Mouse (Mus musculus) spleen, embryonic (tissue): ENCODE data around the gene Plxnc1.

Experiments used
- CTCF ChIA-PET: fragments of 350-600 bp; sonication (Branson Sonifier 250); formaldehyde crosslinking; loops from one replicate; lab custom pipeline; 2022; lab: Charles Lee

Gene Plxnc1

GRCm38 (mm10) chr10:94923337-94923762, 21.3 kb downstream of the Plxnc1 start:
- CTCF ChIA-PET: no interaction called here

- CTCF ChIA-PET: no interaction called here
These were observed 21.8 kb downstream of the Plxnc1 start for GRCm38 (mm10) chr10:94922848-94923247.

DNA sequence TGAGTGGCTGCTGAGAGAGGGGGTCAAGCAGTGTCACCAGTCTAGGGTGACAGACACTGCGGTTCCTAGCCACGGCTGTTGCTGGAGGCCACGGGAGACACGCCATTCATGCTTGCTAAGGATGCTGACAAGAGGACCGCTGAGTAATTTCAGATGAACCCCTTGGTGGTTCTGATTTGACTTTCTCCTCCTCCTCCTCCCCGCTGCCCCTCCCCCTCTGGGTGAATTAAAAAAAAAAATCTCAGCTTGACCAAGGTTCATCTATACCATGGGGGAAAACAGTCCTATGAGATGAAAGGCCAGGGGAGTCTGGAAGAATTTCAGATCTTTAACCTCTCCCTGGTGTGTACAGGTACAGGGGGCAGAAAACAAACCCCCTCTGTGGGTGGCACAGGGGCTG, 22.9 kb downstream of the Plxnc1 start:
- CTCF ChIA-PET: interaction anchor here (0.6 kb wide), 1 partner anchor 43 kb away, joined by 14 read pairs; no protein-coding TSS in a partner anchor

DNA sequence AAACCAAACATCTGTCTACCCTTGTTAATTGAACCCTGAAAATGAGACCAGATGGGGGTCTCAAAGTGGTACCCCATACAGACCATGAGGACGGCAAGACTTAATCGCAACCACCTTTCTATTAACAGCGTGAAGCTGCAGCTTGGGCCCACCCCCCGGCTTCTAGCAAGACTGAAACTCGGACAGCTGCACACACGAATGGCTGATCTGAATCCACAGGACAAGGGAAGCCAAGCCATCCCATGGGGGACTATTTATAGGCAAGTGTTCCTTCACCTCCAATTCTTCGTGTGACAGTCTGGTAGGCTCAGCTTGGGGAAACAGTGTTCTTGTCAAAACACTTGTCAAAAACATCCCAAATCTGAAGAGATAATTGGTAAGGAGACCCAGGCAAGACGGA, 24.1 kb downstream of the Plxnc1 start:
- CTCF ChIA-PET: interaction anchor here (0.5 to 1.3 kb wide), 2 partner anchors 135 to 402 kb away, joined by 5 to 8 read pairs; no protein-coding TSS in a partner anchor

- CTCF ChIA-PET: interaction anchor here (1.3 kb wide), 1 partner anchor 134 kb away, joined by 8 read pairs; no protein-coding TSS in a partner anchor
These were observed 24.7 kb downstream of the Plxnc1 start for GRCm38 (mm10) chr10:94919960-94920359.

GRCm38 (mm10) chr10:94919552-94919951, 25.1 kb downstream of the Plxnc1 start:
- CTCF ChIA-PET: interaction anchor here (1.3 kb wide), 1 partner anchor 134 kb away, joined by 8 read pairs; no protein-coding TSS in a partner anchor

GRCm38 (mm10) chr10:94918618-94919017, 26.0 kb downstream of the Plxnc1 start:
- CTCF ChIA-PET: interaction anchor here (1.4 kb wide), 1 partner anchor 25 kb away, joined by 5 read pairs; no protein-coding TSS in a partner anchor

GRCm38 (mm10) chr10:94917990-94918389, 26.6 kb downstream of the Plxnc1 start:
- CTCF ChIA-PET: interaction anchor here (1.4 kb wide), 1 partner anchor 26 kb away, joined by 5 read pairs; no protein-coding TSS in a partner anchor

- CTCF ChIA-PET: no interaction called here
These were observed 27.3 kb downstream of the Plxnc1 start for GRCm38 (mm10) chr10:94917354-94917753.

GRCm38 (mm10) chr10:94916610-94917009, 28.0 kb downstream of the Plxnc1 start:
- CTCF ChIA-PET: interaction anchor here (0.5 kb wide), 1 partner anchor 295 kb away, joined by 3 read pairs; no protein-coding TSS in a partner anchor

GRCm38 (mm10) chr10:94915746-94916145, 28.9 kb downstream of the Plxnc1 start:
- CTCF ChIA-PET: no interaction called here

- CTCF ChIA-PET: no interaction called here
These were observed 30.6 kb downstream of the Plxnc1 start for GRCm38 (mm10) chr10:94914081-94914480.

- CTCF ChIA-PET: no interaction called here
These were observed 31.3 kb downstream of the Plxnc1 start for GRCm38 (mm10) chr10:94913336-94913739.

DNA sequence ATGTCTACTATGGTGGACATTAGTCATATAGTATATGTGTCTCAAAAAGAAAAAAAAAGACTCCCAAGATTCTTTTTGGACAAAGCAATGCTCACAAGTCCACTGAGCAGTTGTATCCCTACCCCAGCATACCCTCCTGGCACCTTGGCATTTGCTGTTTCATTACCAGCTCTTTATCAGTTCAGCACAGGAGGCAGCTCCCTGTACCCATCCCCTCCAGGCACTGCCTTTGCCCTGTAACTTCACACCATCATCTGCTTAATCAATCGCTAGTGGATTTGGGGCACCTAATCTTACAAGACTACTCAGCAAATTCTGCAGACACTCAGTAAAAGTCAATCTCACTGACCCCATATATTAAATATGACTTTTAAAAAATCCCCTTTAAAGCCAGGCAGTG, 32.1 kb downstream of the Plxnc1 start:
- CTCF ChIA-PET: no interaction called here

GRCm38 (mm10) chr10:94911102-94911501, 33.5 kb downstream of the Plxnc1 start:
- CTCF ChIA-PET: interaction anchor here (0.7 kb wide), 1 partner anchor 321 kb away, joined by 4 read pairs; no protein-coding TSS in a partner anchor

GRCm38 (mm10) chr10:94910570-94910969, 34.1 kb downstream of the Plxnc1 start:
- CTCF ChIA-PET: interaction anchor here (0.7 kb wide), 1 partner anchor 321 kb away, joined by 4 read pairs; no protein-coding TSS in a partner anchor

DNA sequence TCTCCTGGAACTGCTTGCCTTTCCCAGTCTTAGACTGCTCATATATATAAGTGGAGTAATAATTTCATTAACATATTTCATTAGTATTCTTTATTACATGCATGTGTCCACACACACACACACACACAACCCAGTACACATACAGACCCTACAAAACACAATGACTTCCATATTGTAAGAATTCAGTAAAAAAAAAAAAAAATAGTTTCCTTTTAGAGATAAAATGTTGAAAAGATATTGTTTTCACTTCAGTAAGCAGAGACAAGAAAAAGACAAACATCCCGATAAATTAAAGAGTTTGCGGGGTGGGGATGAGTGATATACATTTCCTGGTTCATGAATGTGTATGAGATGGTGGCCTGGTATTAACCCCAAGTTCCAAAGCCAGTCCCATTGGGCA, 34.8 kb downstream of the Plxnc1 start:
- CTCF ChIA-PET: no interaction called here

GRCm38 (mm10) chr10:94908976-94909717, 35.5 kb downstream of the Plxnc1 start:
- CTCF ChIA-PET: no interaction called here

GRCm38 (mm10) chr10:94905689-94906473, 38.8 kb downstream of the Plxnc1 start:
- CTCF ChIA-PET: no interaction called here

DNA sequence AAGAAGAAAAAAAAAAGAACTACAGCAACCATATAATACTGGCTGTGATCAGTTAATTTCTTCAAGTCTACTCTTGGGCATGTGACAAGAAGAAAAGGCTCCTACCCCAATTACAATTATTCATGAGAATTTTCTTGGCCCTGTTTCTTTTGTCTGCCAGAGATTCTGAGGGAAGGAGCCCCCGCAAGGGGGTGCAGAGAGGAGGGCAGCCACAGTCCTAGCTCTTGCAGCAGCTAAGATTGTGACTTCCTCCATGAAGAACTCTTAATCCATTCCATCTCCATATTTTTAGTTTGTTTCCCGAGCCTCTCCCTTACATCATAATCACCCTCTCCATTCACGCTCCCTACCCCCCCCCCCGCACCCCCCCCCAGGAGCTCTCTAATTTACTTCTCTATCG, 39.4 kb downstream of the Plxnc1 start:
- CTCF ChIA-PET: interaction anchor here (0.6 kb wide), 1 partner anchor 39 kb away, joined by 4 read pairs; no protein-coding TSS in a partner anchor

DNA sequence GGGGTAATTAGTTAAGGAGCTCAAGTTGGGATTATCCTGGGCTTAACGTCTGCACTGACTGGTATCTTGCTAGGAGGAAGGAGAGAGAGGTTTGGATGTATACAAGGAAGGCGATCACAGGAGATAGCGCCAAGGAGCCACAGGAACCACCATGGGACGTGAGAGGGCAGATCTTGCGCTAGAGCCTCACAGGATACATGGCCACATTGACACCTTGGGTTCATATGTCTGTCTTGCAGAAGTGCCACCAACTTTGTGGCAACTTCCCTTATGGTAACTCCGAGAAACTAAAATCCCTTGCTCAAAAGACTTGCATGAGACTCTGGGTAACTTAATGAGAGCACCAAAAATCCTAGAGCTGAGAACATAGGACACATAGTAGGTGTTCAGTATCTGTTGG, 47.7 kb downstream of the Plxnc1 start:
- CTCF ChIA-PET: interaction anchor here (0.6 to 0.8 kb wide), 2 partner anchors 18 to 30 kb away, joined by 5 to 7 read pairs; no protein-coding TSS in a partner anchor

DNA sequence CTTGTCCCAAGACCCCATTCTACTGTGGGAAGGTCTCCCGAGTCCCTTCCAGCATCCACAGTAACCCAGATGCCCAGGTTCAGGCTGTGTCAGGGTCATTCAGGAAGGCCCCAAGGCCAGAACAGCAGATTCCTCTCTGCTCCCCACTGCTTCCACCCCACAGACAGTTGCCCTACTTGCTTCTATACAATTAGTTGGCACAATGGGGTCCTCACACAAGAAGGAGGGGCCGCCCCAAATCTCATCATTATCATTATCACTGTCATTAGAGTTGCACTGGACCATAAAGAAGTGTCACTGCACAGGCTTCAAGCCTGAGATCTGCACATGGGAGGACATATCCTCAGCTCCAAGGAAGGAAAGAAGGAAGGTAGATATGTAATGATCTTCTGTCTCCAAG, 48.3 kb downstream of the Plxnc1 start:
- CTCF ChIA-PET: interaction anchor here (0.6 to 0.8 kb wide), 2 partner anchors 19 to 30 kb away, joined by 5 to 7 read pairs; no protein-coding TSS in a partner anchor
